Mouse (Mus musculus): ENCODE measurements at regions not wholly inside any gene's neighbourhood (a gene's known extent, or its start where the extent isn't known, plus 50 kb on each side); places are given as distances from the start of the nearest gene placed in this dataset.

GRCm38 (mm10) chr7:82921722-82922121, 54.6 kb downstream of the Mex3b start:
- DNase-seq (ENCODE audit: low read depth) = no peak

GRCm38 (mm10) chr7:82923220-82924071, 56.3 kb downstream of the Mex3b start:
- no peak for DNase-seq (ENCODE audit: low read depth)

- DNase-seq (ENCODE audit: low read depth) = no peak
Measured at GRCm38 (mm10) chr7:82924092-82924491, 57.0 kb downstream of the Mex3b start.

GRCm38 (mm10) chr7:82938311-82938710, 71.2 kb downstream of the Mex3b start:
- no peak for DNase-seq (ENCODE audit: low read depth)

GRCm38 (mm10) chr7:82939536-82939935, 72.4 kb downstream of the Mex3b start:
- DNase-seq (ENCODE audit: low read depth) = no peak

GRCm38 (mm10) chr7:82943376-82943775, 76.2 kb downstream of the Mex3b start:
- DNase-seq (ENCODE audit: low read depth) = no peak

GRCm38 (mm10) chr7:82943797-82944196, 76.7 kb downstream of the Mex3b start:
- DNase-seq (ENCODE audit: low read depth) = no peak

GRCm38 (mm10) chr7:82949372-82949771, 82.2 kb downstream of the Mex3b start:
- no peak for DNase-seq (ENCODE audit: low read depth)

- no peak for DNase-seq (ENCODE audit: low read depth)
Measured at GRCm38 (mm10) chr7:82957208-82957977, 90.3 kb downstream of the Mex3b start.

- DNase-seq (ENCODE audit: low read depth) = no peak
Measured at GRCm38 (mm10) chr7:82970599-82970998, 103.5 kb downstream of the Mex3b start.

GRCm38 (mm10) chr7:82971244-82971643, 104.1 kb downstream of the Mex3b start:
- no peak for DNase-seq (ENCODE audit: low read depth)

- no peak for DNase-seq (ENCODE audit: low read depth)
Measured at GRCm38 (mm10) chr7:82972214-82973006, 105.3 kb downstream of the Mex3b start.

- no peak for DNase-seq (ENCODE audit: low read depth)
Measured at GRCm38 (mm10) chr7:82990708-82991107, 123.6 kb downstream of the Mex3b start.

- DNase-seq (ENCODE audit: low read depth) = no peak
Measured at GRCm38 (mm10) chr7:82993136-82993535, 126.0 kb downstream of the Mex3b start.

- DNase-seq (ENCODE audit: low read depth) = no peak
Measured at GRCm38 (mm10) chr7:82998848-82999247, 131.7 kb downstream of the Mex3b start.

GRCm38 (mm10) chr7:83007540-83007939, 140.4 kb downstream of the Mex3b start:
- no peak for DNase-seq (ENCODE audit: low read depth)

GRCm38 (mm10) chr7:83012145-83012544, 145.0 kb downstream of the Mex3b start:
- no peak for DNase-seq (ENCODE audit: low read depth)

- no peak for DNase-seq (ENCODE audit: low read depth)
Measured at GRCm38 (mm10) chr7:83014725-83015690, 147.9 kb downstream of the Mex3b start.

- DNase-seq (ENCODE audit: low read depth) = no peak
Measured at GRCm38 (mm10) chr7:83015756-83016155, 148.6 kb downstream of the Mex3b start.

GRCm38 (mm10) chr7:83016566-83016965, 149.4 kb downstream of the Mex3b start:
- DNase-seq (ENCODE audit: low read depth) = no peak

- DNase-seq (ENCODE audit: low read depth) = no peak
Measured at GRCm38 (mm10) chr7:83020584-83020983, 153.5 kb downstream of the Mex3b start.
